Mouse (Mus musculus) gastrocnemius, adult 18-20 months (tissue): Measurements from ENCODE around the gene 9130008F23Rik. TPM values are rescaled to one million over a fixed set of nuclear protein-coding genes. Genes with fewer than 3 reads are reported as not detected.

Experiments used
- DNase-seq: peaks from one replicate; pipeline ENCODE4 v3.0.0; 2021; ENCODE audit warnings: low spot score
- long read RNA-seq, 2 experiments: library from polyadenylated mRNA; stranded (forward); transcript quantifications; one replicate each; pipeline ENCODE4 v2.0.0; 2021
- total RNA-seq, 2 experiments: library from RNA; stranded (reverse); gene quantifications; 2 replicates each; pipeline ENCODE4 v1.2.3; 2021

The 9130008F23Rik gene
- total RNA-seq: under 1 TPM; 0.21 TPM
- long read RNA-seq, experiment 1: 0 reads
- long read RNA-seq, experiment 2: 0 reads

GRCm38 (mm10) chr17:40879924-40880691 is at the start of gene 9130008F23Rik:
Gene 9130008F23Rik, minus strand, starts transcription at chr17:40880559.
- DNase-seq: peak; percentile 58

DNA sequence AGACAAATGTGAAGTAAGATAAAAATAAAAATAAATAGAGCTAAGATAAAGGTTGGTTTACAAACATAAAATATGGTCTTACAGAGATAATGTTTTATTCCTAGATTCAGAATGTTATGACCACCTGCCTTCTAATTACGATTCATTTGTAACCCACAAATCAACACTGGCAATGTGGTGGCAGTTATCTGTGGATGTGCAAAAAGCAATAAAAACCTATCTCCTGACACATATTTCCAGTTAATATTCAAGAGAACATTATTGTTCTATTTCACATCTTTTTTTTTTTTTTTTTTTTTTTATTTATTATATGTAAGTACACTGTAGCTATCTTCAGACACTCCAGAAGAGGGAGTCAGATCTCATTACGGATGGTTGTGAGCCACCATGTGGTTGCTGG is 35.1 kb upstream of the 9130008F23Rik start:
- DNase-seq: no peak

- no peak for DNase-seq
Observed at GRCm38 (mm10) chr17:40914250-40914649, 33.9 kb upstream of the 9130008F23Rik start, which contains the start of gene Glyatl3. Gene Glyatl3, minus strand, starts transcription at chr17:40914350.

GRCm38 (mm10) chr17:40904721-40905154 is 24.4 kb upstream of the 9130008F23Rik start:
- DNase-seq: no peak

DNA sequence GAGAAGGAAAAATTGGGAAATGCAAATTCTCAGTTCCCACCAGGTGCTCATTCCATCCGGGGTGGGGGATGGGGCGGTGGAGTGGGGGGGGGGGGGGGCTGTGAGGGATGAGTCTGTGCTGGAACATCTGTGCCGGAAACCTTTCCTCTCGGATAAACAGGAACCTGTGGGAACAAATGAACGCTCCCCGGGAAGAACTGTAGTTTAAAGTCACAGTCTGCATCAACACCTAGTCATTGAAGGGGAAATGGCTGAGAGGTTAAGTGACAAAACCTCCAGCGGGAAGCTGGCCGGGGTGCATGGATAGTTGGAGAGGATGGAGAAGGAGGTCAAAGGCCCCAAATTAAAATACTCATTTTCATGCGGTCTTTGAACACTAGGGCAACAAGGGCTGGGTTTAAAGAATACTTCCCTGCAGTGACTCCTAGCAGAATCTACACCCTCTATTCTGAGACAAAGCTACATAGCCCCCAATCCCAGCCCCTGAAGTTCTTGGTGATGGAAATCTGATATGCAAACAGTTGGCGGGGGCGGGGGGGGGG is 23.8 kb upstream of the 9130008F23Rik start:
- DNase-seq: no peak

DNA sequence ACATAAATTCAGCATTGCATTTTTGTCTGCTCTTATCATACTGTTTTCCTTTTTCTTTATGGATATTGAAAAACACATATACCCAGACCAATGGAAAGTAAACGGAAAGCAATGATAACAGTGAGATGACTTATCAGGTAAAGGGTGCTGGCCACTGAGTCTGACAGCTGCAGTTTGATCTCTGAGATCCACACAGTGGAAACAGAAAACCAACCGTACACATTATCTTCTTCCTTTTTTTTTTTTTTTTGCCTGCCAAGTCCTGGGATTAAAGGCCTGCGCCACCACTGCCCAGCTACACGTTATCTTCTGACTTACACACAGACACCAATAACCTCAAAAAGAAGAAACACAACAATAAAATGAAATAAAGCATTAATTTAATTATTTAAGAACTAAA is 23.0 kb upstream of the 9130008F23Rik start:
- DNase-seq: no peak

- no peak for DNase-seq
Observed at GRCm38 (mm10) chr17:40899783-40900363, 19.5 kb upstream of the 9130008F23Rik start.

GRCm38 (mm10) chr17:40896863-40897262 is 16.5 kb upstream of the 9130008F23Rik start:
- no peak for DNase-seq

GRCm38 (mm10) chr17:40887849-40888536 is 7.6 kb upstream of the 9130008F23Rik start:
- DNase-seq: no peak

DNA sequence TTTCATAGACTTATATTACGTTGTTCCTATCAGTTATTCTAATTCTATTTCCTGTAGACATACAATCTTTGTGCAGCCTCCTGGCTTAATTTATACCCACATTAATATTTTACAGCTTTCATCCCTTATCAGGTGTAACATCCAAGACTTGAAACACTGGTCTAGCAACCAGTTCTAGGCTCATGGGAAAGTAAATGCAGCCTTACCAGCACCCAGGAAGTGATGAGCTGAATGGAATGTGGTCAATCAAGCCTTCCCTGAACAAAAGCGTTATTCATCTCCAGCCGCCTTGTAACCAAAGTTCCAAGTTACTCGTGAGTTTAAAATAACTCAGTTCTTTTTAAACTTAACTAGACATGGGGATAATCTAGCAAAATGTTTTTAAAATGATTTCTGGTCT is 4.8 kb upstream of the 9130008F23Rik start:
- DNase-seq: no peak

GRCm38 (mm10) chr17:40882172-40882571 is 1.8 kb upstream of the 9130008F23Rik start:
- DNase-seq: no peak

DNA sequence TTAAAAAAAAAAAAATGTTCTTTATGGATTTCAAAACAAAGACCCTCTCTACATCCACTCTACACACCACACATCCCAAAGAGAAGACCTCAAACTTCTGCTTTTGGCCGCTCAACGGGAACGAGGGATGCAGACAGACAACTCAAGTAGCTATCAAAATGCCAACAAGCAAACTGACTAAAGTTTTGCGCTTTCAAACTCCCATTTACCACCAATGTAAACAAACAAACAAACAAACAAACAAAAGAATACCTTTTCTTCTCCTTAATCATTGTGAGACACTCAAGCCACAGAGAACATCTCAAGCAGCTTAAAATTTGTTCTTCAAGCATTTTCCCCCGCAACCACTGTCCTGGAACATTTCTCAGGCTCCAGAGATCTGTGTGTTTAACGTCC is 833 bp downstream of the 9130008F23Rik start:
- no peak for DNase-seq

DNA sequence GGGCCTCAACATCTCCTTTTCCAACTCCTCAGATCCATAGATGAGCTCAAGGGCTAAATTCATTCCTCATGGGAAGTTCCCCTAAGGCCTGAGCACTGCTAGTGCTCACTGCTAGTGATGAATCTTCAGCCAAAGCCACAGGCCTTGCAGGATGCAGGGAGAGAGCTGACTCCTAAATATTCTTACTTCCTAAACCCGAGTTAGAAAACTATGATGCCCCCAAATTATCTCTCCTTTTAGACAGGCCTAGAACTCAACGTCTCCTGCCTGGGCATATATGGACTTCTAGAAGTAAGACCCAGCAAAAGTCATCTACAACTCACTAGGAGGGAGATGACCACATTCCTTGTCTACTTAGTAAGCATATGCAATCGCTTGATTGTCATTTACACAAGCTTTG is 2.6 kb downstream of the 9130008F23Rik start:
- DNase-seq: no peak

DNA sequence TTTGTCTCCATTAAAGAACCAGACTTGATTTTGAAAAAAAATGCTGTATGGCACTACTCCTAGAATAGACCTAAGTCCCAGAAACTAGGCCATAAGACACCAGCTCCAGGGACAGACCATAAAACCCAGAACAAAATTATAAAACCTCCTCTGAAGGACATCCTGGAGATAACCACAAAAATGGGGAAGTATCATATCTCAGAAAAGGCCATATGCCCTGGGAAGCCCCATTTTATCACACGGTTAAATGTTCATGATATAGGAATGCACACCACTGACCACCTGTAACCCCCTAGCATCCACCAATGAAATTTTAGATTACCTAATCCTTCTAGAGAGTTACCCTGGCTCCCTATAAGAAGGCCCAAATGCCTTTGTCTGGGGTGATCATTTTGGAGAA is 4.8 kb downstream of the 9130008F23Rik start:
- no peak for DNase-seq

DNA sequence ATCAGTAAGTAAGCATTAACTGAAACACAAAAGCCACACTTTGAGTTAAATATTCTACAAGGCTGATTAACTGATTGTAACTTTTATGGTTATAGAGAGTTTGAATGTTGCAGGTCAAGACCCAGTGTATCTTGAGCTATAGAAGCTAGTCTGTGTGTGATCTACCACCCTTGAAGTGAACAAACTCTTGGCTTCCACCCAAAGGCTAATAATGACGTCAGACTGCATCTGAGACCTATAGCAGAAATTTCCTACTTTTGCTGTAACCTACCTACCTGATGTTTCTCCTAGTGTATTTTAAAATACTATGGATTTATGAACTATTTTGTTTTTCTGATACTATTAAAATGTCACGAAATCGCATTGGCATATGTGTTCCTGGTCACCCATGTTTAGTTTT is 5.7 kb downstream of the 9130008F23Rik start:
- DNase-seq: no peak

GRCm38 (mm10) chr17:40873582-40874011 is 6.8 kb downstream of the 9130008F23Rik start:
- no peak for DNase-seq

GRCm38 (mm10) chr17:40872626-40873025 is 7.7 kb downstream of the 9130008F23Rik start:
- no peak for DNase-seq

DNA sequence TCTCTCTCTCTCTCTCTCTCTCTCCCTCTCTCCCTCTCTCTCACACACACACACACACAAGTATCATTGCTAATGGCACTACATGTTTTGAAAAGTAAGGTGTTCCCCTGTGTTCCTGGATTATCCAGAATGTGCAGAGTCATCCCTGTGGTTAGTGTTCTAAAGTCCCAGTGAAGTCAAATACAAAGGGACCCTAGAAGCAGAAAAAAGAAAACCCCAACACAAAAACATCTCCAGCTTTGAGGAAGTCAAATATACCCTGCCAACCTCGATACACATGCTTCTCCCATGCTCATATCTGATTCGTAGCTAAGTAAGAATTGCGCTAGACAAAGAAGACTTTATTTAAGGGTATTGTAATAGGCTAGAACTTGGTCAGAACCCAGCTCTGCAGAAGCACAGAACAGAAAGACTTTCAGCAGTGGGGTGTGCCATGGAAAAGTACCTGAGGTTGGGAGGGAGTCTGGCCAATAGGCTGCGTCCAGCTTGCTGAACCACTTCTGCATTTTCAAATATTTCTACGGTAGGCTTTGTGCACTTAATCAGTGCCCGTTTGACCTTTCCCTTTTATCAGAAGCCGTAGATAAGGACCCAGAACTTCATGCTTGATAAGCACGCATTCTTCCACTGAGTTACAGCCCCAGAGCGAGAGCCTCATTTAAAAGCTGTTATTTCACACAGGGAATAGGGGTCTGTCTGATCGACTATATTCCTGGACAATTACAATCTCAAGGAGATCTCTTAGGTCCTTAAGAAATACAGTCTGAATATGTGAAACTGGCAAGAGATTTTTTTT is 11.2 kb downstream of the 9130008F23Rik start:
- DNase-seq: no peak

GRCm38 (mm10) chr17:40855065-40855464 is 25.3 kb downstream of the 9130008F23Rik start:
- DNase-seq: no peak

DNA sequence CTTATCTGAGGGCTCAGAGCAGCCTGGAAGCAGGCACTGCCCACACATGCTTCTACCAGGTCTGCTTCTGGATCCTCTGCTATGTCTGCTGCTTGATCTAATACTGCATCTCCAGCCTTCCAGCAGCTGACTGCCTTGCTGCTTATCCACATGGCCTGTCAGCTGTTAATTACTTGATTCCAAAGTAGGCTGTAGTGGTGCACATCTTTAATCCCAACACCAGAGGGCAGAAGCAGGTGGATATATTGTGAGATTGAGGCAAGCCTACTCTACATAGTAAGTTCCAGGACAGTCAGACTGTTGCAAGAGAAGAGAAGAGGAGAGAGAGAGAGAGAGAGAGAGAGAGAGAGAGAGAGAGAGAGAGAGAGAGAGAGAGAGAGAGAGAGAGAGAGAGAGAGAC is 43.1 kb downstream of the 9130008F23Rik start:
- peak; percentile 4 for DNase-seq

- no peak for DNase-seq
Observed at GRCm38 (mm10) chr17:40831870-40832269, 48.5 kb downstream of the 9130008F23Rik start.
